Mouse (Mus musculus) megakaryocyte progenitor cell, adult 5-6 weeks (primary cell): Measurements from ENCODE around the gene Sh3pxd2b. TPM values are rescaled to one million over a fixed set of nuclear protein-coding genes. Genes with fewer than 3 reads are reported as not detected.

ENCODE experiments used
- ATAC-seq: replicated peaks from 2 replicates; pipeline ENCODE4 v1.8.0; 2016; ENCODE audit warnings: mild to moderate bottlenecking, moderate TSS enrichment, inconsistent platforms; ENCODE audit not compliant: poor library complexity
- total RNA-seq, 2 experiments: library from RNA; stranded (forward) in 1 of 2; stranded (reverse) in 1 of 2; fragments of 157-497, 149-512 nt in 1 of 2; fragments of 200-1000 nt in 1 of 2; gene quantifications; 2 replicates each; pipeline versions ENCODE4 v1.2.3 to v1.2.4; 2015 to 2017

The Sh3pxd2b gene
- total RNA-seq, 2 experiments from 2014 or later, result 2.4 to 6.1 TPM

DNA sequence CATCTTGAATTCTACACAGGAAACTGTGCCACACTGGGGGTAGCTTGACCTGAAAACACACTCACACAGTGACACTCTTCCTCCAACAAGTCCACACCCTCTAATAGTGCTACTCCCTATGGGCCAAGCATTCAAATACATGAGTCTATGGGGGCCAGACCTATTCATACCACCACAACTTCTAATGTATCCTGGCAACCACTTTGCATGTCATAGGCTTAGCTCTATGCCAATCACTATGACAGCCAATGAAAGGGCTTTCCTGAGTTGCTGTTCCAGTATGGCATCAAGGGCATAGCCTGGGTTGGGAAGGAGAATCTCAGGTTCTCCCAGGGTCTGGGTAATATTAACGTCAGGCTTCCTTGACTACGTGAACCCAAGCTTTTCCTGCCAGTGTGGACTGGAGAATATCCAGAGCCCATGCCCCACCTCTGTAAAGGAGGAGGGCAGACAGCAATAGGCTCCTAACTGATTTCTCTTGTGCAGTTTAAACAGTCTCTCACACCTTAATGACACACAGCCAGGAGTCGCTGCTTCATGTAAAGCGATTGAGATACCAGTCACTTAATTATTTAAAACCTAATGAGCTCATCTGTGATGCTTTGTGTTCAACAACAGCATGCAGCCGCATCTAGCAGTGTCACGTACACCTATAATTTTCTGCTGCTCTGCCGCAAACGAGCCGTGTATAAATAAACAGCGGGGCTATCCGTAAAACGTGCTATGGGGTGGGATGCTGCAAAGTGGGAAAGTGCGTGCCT is 25.8 kb downstream of the Sh3pxd2b start:
- ATAC-seq, result no peak

DNA sequence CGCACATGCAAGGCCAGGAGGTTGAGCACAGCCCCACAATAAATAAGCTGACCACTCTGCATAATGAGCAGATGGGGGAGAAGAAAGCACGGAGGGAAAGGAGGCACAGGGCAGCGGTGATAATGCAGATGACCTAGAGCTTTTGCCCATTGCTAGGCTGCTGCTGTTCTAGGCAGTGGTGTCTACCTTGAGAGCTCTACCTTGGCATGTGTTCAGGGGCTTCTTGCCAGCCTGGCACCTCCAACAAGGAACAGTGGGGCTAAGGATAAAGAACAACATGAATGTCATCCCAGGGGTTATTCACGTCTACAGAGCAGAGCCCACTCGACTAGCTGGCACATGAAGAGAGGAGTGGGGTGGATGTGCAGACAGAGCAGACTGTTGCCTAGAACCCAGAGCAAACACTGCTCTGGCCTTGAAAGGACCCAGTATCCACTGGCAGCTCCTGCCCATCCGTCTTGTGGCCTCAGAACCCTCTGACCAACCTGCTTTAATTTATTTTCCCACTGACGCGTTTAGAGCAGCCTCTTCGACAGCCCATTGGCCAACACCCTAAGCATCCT is 26.5 kb downstream of the Sh3pxd2b start:
- ATAC-seq, result no peak

DNA sequence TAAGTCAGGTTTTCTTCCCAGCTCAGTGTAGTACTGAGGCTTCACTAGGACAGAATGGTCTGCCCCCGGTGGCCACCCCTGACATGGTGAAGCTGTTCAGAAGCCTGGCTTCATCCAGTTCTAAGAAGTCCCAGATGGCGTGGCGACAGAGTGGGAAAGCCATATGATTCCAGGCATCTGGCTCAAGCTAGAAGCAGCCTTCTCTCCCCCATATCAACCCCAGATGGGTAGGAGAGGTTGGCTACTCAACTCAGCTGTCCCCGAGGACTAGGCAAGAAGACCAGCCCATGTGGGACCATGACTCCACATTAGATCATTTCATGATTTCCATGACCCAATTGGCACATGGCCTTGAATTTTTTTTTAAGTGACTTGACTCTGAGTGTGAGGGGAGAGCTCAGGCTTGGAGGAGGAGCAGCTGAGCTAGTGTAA is 27.5 kb downstream of the Sh3pxd2b start:
- ATAC-seq, result no peak

DNA sequence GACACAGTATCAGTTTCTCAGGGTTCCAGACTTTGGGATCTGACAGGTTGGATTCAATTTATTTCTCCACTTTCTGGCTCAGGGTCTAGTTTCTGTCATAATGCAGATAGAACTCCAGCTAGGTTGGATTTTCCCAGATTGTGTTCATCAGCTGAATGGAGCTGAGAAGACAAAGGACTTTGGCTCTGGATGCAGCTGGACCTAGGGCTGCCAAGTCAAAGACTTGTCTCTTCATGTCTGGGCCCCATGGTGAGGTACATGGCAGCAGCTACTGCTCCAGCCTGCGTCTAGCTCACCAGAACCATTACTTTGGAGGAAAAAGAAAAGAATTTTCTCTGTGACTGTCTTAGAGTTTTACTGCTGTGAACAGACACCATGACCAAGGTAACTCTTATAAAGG is 28.5 kb downstream of the Sh3pxd2b start:
- no peak for ATAC-seq

DNA sequence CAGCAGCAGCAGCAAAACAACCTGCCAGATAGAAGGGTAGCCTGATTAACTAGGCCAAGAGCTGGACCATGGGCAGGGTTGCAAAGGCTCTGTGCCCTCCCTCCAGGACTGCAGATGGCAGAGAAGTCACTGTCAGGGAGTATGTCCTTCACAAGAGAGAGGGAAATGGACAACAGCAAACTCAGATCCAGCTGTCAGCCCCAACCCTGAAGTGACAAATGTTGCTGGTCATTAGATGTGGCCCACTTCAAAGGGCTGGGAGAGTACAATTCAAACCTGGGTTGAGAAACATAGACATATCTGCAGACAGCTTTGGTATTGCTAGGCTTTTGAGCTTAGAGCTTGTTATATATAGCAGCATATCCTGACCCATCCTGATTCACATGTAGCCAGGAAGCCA is 32.3 kb downstream of the Sh3pxd2b start:
- no peak for ATAC-seq

DNA sequence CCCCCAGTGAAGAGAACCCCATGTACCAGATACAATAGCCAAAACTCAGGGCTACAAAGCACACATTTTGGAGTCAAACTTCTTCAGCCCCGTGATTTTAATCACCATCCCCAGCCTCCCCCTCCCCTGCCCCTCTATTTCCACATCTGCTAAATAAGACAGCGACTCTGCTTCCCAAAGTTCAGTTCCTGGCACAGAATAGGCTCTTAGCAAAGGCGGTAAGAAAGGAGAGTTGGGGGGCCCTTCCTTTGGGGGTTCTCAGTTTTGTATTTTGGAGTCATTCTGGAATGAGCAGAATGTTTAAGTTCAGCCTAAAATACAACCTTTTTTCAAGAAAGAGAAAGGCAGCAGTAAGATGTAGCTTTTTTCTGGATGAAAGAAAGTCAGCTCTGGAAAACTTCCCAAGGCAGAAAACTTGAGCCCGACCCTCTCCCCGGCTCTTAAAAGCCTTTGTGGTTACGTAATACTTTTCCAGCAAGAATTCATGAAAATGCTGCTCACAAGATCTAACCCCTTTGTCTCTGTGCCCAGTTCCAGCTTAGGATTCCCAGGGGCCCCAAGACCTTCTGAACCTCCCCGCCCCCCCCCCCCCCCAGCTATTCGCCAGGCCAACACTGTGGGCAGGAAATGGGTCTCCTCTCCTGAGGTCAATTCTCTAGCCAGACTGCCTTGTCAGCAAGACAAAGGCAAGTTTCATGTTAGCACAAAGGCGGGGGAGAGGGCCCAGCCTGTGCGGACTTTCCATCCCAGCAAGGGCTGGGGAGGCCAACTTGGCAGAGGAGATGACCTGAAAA is 35.9 kb downstream of the Sh3pxd2b start:
- ATAC-seq, result no peak

DNA sequence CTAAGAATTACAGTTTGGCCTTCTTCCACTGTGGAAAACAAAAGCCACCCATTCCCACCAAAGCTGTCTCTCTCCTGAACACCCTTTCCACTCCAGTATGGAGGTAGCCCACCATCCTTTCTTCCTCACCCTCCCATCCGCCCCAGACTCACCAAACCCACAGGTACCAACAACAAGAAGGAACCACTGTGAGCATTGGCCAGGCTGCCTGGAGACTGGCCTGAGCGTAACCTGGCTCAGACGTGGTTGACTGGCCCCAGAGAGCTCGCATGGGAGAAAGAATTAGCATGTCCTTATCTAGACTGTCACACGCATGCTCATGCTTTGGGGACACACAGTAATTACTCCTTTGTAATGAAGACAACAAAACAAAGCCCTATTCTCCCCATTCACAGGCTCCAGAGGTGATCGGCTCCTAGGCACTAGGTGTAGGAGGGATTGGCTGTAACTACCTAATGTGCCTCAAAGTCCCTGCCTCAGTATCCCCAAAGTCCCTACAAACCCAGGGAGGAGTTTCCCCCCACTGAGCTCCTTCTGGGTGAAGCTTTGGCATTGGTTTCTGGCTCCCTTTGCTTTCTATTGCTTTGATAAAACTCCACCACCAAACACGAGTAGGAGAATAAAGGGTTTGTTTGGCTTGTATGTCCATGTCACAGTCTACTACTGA is 36.6 kb downstream of the Sh3pxd2b start:
- ATAC-seq, result no peak

DNA sequence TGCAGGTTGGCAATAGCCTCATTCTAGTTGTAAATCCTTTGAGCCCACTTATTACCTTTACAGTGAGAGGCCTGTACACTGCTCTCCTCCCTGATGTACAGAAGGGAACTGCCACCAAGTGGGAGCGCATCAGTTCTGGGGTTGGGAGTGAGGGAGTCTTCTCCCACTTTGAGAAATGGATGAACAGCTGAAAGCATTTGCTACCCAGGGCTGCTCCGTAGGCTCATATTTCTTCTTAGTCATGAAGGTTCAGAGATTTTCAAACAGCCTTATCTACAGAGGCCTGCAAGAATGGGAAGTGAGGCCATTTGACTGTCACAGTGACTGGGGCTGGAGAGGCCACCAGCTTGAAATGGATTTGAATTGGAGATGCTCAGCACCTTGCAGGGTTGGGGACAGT is 38.4 kb downstream of the Sh3pxd2b start:
- no peak for ATAC-seq

DNA sequence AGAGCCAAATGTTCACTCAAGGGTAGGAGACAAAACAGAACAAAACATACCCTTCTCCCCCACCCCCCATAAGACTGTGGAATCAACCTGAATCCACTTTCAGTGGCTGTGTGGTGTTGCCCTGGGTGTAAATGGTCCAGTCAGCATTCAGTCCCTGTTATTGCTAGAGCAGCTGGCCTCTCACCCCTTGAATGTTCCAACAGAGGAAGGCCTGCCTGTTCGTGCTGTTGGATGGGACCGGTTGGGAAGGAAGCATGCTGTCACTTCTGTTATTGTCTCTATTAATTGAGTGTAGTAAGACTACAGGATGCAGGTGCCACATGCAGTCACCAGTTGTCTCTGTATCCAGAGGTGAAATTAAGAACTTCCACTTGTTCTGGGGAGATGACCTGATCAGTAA is 40.4 kb downstream of the Sh3pxd2b start:
- ATAC-seq, result no peak

DNA sequence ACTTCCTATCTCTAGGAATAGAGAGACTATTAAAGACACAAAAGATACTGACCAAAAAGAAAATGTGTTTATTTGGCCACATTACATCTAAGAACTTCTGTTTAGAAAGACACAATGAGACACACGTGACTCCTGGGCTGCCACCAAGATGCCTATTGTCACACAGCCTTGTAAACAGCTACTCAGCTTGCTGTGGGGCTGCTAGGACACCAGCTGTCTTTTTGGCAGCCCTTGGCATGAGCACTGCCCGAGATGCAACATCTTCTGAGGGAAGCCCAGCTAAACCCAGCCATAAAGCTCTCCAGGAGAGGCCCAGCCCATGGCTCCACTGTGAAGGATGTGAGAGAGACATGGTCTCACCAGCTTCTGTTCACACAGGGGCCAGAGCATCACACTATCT is 45.5 kb downstream of the Sh3pxd2b start:
- ATAC-seq, result no peak

DNA sequence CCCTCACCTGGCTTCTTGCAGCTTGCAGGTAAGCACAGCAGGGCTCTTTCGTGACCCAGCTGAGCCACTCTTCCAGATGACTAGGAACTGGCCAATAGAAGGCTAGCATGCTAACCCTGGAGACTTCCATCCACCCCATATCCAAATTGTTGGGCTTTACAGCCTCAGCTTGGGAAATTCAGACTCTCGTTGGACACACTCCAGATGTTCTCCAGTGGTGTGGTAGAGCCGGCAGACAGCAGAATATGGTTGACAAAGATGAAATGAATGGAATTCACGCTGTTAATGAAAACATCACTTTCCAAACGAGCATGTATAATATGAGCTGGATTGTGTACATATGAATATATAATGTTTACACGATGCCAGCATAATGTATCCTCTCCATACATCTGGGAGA is 48.2 kb downstream of the Sh3pxd2b start:
- ATAC-seq, result no peak

DNA sequence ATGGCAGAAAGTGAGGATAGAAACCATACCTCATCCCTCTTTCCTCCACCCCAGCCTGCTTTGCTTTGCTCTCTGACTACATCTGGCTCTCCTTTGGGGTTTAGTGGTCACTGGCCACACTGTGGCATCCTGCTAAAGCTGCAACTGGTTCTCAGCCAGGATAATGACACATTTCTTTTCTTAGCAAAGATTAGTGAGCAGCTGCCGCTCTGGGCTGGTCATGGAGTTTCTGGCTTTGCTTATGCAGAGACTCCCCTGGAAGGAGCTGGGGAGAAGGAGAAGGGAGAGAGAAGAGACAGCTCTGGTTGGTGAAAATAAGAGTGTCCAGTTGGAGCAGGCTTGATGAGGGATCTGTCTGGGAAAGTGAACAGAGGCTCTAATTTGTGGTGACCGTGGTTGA is 50.8 kb downstream of the Sh3pxd2b start:
- ATAC-seq, result no peak

DNA sequence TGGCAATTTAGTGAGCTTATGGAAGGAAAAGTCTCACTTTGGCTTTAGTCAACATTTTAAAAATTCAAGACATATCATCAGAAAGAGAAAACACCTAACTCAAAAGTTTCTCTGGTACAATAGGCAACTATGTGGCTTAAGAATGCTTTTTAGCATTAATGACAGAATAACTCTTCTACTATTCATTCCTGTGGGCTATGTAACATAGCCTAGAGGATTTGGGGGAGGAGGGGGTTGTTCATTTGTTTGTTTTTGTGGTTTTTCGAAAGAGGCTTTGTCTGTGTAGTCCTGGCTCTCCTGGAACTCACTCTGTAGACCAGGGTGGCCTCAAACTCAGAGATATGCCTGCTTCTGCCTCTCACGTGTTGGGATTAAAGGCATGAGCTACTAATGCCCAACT is 51.6 kb downstream of the Sh3pxd2b start:
- ATAC-seq, result no peak

DNA sequence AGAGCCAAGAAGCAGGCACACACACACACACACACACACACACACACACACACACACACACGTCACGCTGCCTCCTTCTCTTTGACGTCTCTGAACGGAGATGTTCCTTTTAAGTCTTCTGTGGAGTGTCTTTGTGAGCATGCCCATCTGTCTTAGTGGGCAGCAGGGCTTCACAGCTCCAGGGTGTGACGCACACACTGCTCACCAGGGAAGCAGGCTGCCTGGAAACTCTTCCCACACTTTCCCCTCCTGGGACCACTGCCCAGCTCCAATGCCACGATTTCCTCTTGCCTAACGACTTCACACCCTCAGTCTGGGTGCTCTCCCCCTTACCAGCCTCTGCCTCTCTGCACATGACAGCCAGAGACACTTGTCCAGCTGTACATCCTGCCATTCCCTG is 55.1 kb downstream of the Sh3pxd2b start:
- no peak for ATAC-seq

DNA sequence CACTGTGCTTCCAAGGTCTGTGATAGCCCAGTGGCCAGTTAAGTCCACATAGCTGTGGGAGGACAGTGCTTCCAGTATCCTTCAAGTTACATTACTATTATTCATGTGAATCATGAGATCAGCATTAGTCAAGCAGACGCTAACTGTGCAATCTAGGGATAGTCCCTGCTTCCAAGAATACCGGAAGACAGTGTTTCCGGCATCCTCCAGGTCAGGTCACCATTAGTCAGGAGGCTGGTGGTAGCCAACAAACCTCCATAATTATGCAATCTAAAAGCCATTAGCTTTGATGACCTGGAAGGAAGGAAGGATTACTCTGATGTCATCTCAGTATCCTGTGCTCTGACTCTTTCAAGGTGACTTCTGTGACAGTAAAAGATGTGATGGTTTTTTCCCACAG is 57.1 kb downstream of the Sh3pxd2b start:
- ATAC-seq, result no peak

DNA sequence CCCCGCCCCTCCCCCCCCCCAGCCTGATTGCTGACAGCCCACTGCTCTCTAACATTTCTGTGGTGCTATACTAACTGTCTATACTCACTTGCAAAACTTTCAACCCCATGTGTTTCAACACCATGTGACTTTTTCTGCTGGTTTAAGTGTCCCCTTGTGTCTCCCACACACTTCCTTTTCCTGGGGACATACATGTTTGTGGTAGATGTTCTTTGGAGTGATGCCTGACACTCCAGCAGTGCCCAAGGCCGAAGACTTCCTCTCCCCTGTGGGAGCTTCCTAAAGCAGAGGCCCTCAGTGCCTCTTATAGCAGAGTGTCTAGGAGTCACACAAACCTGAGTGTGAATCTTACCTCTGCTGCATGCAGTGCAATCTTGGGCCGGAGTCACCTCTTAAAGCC is 60.2 kb downstream of the Sh3pxd2b start:
- peak; percentile 91 for ATAC-seq

DNA sequence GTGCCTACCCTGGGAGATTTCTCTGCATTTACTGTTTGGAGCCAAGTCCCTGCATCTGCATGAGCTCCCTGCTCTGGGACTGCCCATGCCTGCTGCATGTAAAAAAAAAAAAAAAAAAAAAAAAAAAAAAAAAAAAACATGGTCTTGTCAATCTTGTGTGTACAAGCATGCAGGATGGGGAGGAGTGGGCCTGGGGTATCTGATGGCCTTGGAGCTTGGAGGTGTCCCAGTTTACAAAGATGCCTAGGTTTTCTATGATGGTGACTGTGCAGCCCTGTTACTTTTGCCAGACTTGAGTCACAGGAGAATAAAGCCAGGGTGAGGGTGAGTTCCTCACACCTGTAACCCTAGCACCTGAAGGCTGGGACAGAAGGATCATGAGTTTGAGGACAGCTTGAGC is 61.4 kb downstream of the Sh3pxd2b start:
- no peak for ATAC-seq

DNA sequence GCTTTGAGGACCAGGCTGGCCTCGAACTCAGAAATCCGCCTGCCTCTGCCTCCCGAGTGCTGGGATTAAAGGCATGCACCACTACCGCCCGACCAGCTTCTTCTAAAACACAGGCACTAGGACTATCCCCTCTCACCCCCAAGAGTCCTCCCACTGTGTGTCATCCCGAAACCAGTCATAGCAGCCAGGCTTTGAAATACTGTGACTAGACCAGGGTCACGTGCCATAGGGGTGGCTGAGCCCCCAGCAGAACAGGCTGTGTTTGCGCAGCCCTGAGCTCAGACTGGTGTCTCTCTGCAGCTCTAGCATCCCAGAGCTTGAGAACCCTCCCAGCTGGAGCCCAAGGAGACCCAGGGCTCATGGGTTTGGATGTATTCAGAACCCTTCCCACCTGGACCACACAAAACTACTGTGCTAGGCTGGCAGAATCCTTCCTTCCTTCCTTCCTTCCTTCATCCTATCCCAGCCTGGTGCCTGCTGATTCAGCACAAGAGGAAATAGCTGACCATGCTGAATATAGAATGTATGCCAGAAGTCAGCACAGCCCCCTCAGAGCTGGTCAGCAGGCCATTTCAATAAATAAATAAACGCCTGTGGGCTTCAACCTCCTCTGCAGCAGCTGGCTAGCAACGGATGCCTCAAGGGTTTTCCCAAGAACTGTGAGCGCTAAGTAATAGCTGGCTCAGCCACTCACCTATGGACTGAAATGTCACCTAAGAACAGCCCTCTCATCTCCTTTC is 62.4 kb downstream of the Sh3pxd2b start:
- no peak for ATAC-seq

DNA sequence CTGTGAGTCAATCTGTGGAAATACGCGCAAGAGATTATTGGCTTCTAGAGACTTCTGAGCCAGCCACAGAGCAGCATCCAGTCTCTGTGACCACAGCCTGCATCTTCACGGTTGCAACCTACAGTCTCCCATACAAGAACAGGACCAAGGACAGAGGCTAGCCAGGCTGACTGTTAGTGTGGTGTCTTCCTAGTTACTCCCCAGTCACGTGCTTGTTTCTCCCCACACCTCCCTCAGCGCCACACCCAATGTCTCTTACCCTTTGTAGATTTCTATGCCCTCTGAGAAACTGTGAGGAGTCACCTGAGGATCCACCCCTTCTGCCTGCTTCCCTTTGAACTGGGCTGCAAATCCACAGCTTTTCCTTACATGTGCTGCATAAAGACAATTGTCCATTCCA is 72.4 kb downstream of the Sh3pxd2b start:
- no peak for ATAC-seq

DNA sequence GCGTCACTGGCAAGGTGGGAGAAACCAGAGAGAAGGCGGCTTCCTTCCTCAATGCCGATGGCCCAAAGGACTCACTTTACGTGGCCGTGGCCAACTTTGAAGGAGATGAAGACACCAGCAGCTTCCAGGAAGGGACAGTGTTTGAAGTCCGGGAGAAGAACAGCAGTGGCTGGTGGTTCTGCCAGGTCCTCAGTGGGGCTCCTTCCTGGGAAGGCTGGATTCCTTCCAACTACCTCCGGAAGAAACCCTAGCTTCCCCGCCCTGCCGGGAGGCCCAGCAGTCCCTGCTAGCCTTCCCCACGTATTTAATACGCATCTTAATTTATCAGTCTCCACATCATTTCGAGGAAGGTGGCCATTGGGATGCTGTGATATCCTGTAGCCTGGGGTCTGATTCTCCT is 75.7 kb downstream of the Sh3pxd2b start:
- ATAC-seq, result no peak

DNA sequence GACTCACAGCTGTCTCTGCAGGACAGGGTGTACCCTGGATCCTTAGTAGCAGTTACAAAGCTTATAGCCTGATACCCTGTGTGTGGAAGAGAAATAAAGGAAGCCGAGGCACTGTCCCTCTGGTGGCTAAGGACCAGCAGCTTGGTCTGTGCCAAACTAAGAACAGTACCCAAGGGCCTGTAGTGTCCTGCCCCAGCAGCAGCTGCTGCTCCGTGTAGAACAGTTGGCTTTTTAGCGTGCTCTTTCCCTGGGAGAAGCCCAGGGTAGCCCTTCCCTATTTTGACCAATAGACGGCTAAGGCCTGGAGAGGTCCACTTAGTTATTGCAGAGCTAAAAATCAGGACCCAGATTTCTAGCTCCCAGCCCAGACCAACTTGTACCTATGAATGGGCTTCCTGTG is 77.0 kb downstream of the Sh3pxd2b start:
- no peak for ATAC-seq
